Mouse (Mus musculus) stomach, postnatal 0 days (tissue): ENCODE results near the gene Rufy2. TPM values are rescaled to one million over a fixed set of nuclear protein-coding genes. Genes with fewer than 3 reads are reported as not detected.

Experiments
- ATAC-seq: fragments of 200-750 bp; cut with Nextera tagmentation; 2 replicates; pipeline ENCODE4 v1.8.0; 2017; ENCODE audit not compliant: low FRiP score, low TSS enrichment
- DNase-seq: peaks from one replicate; pipeline ENCODE4 v3.0.0-alpha.2; 2016; ENCODE audit warnings: low spot score
- H3K27ac ChIP-seq: fragments of 300-500 bp; sonication (generic); replicated peaks from 2 replicates; pipeline ENCODE4 v1.5.1; 2014; ENCODE audit warnings: mild to moderate bottlenecking, control low read depth
- H3K27me3 ChIP-seq: fragments of 300-500 bp; sonication (generic); 2 replicates; pipeline ENCODE4 v1.6.1; 2014; ENCODE audit warnings: low read length; ENCODE audit not compliant: control insufficient read depth, insufficient read depth
- H3K36me3 ChIP-seq: fragments of 300-500 bp; sonication (generic); 2 replicates; pipeline ENCODE4 v1.6.1; 2014; ENCODE audit warnings: low read length, mixed read lengths; ENCODE audit not compliant: control insufficient read depth, insufficient read depth
- H3K4me1 ChIP-seq: fragments of 300-500 bp; sonication (generic); replicated peaks from 2 replicates; pipeline ENCODE4 v1.6.1; 2014; ENCODE audit warnings: antibody characterized with exemption; ENCODE audit not compliant: control insufficient read depth, insufficient read depth
- H3K4me2 ChIP-seq: fragments of 300-500 bp; sonication (generic); replicated peaks from 2 replicates; pipeline ENCODE4 v1.6.1; 2014; ENCODE audit warnings: low read depth, mild to moderate bottlenecking, control low read depth, moderate library complexity
- H3K4me3 ChIP-seq: fragments of 300-500 bp; sonication (generic); 2 replicates; pipeline ENCODE4 v1.5.1; 2014; ENCODE audit warnings: low read depth, low read length, control low read depth
- H3K9ac ChIP-seq: fragments of 300-500 bp; sonication (generic); 2 replicates; pipeline ENCODE4 v1.6.1; 2014; ENCODE audit warnings: mild to moderate bottlenecking, low read length, control low read depth, mixed read lengths
- H3K9me3 ChIP-seq: fragments of 300-500 bp; sonication (generic); 2 replicates; pipeline ENCODE4 v1.6.1; 2016; ENCODE audit warnings: low read length; ENCODE audit not compliant: control insufficient read depth
- CTCF ChIP-seq: IDR thresholded peaks from 2 replicates; pipeline ENCODE4 v1.5.1; 2016; ENCODE audit warnings: antibody characterized with exemption, low read depth, mild to moderate bottlenecking, moderate library complexity
- EP300 ChIP-seq: optimal IDR thresholded peaks from 2 replicates; pipeline ENCODE3; 2016; ENCODE audit warnings: antibody characterized with exemption
- whole genome bisulfite sequencing: fragments of 180-500 bp; shearing (Covaris S2); extraction: QIAGEN DNeasy Blood & Tissue Kit; methylation state at CpG from one replicate; pipeline ENCODE4 v1.1.7; 2014; 5-methylcytosine and 5-hydroxymethylcytosine counted together
- polyA plus RNA-seq: library from polyadenylated mRNA; unstranded; fragments of >200 nt; fragmentation: Nextera tagmentation; extraction: Ambion mirVana; gene quantifications from 2 replicates; pipeline ENCODE4 v1.2.1, GENCODE M21; 2015

Rufy2 gene
- polyA plus RNA-seq, 1 experiment from 2014 or later = 12.8 TPM

DNA sequence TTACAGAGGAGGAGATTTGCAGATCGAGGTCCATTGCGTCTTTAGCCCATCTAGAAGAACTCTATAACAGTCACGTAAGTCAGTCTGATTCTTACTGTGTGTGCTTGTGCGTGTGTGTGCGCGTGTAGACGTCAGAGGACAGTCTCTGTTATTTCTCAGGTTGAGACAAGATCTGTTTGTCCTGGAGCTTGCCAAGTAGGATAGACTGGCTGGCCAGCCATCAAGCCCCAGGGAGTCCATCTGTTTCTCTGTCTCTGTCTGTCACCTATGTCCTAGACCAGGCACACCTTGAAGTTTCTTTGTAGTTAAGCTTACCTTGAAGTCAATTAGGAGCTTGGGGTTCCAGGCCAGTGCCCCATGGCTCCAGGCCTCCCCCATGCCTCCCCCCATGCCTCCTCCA, 16.1 kb upstream of the Rufy2 start:
- ATAC-seq = no peak
- 87% methylated on average over 7 of the region's 7 CpGs for WGBS
- Histone ChIP-seq H3K36me3 (no peaks in the 10 kb centered on the region; the same call in 1 of the 2 replicates), H3K4me1 (no peaks in the 10 kb centered on the region), H3K9me3 (no peaks in the 10 kb centered on the region), H3K9ac (no peak overlapping the region), H3K27ac (no peak overlapping the region), H3K4me3 (no peak overlapping the region), H3K4me2 (no peak overlapping the region), H3K27me3 (no peaks in the 10 kb centered on the region)
- TF ChIP-seq CTCF (no peak), EP300 (no peak)
- DNase-seq = no peak

DNA sequence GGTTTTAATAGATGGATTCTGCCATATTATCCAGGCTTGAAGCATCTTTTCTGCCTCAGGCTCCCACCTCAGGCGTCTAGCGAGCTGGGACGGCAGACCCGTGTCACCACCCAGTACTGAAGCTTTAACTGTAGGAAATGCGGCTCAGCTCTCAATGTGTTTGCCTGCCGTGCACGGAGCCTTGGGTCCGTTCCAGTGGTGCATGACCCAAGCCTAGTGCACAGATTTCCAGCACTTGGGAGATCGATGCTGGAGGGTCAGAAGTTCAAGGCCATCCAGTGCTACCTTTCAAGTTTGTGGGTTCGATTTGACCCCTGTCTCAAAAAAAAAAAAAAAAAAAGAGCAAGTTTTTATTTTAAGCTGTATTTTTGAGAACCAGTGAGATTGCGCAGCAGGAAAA, 14.2 kb upstream of the Rufy2 start:
- no peak for ATAC-seq
- no peaks in the 10 kb centered on the region for H3K4me1 ChIP-seq
- H3K27me3 ChIP-seq = no peaks in the 10 kb centered on the region
- H3K4me2 ChIP-seq = no peak overlapping the region
- no peak overlapping the region for H3K4me3 ChIP-seq
- H3K27ac ChIP-seq = no peak overlapping the region
- no peaks in the 10 kb centered on the region for H3K9me3 ChIP-seq
- no peak for TF ChIP-seq EP300
- TF ChIP-seq CTCF = no peak
- DNase-seq = no peak
- H3K9ac ChIP-seq = no peak overlapping the region
- 91% methylated on average over 11 of the region's 11 CpGs for WGBS
- no peaks in the 10 kb centered on the region; the same call in 1 of the 2 replicates for H3K36me3 ChIP-seq

DNA sequence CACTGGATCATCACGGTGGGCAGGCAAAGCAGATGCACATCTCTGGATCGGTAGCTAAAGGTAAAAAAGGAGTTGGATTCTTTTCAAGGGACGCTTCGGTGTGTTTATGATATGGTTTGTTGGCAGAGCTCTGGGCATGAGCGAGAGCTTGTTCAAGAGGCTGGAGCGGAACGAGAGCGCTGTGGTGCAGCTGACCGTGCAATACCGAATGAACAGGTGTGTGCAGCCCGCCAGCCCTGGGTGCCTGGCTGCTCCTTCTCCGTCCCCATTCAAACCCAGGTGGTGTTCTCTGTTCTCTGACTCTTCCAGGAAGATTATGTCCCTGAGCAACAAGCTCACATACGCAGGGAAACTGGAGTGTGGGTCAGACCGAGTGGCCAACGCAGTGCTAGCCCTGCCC, 13.7 kb upstream of the Rufy2 start:
- no peak for ATAC-seq
- H3K36me3 ChIP-seq = no peaks in the 10 kb centered on the region; the same call in 1 of the 2 replicates

DNA sequence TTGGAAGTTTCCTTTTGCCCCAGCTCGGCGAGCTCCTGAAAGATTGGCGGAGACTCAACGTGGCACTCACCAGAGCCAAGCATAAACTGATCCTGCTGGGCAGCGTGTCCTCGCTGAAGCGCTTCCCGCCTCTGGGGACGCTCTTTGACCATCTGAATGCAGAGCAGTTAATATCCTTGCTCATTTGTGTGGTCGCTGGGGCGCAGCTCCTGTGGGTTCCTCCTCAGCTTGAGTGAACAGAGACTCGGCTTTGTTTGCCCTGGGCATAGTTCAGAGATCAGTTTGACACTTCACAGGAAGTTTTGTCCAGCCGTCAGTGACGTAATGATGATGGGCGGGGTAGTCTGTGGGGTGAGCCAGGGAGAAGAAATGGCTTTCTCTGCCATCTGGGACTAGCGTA, 8.2 kb upstream of the Rufy2 start:
- Histone ChIP-seq H3K4me1 (no peaks in the 10 kb centered on the region), H3K9me3 (no peaks in the 10 kb centered on the region), H3K4me3 (no peak overlapping the region), H3K9ac (no peak overlapping the region), H3K27me3 (no peaks in the 10 kb centered on the region), H3K27ac (no peak overlapping the region), H3K4me2 (no peak overlapping the region), H3K36me3 (no peaks in the 10 kb centered on the region; the same call in 1 of the 2 replicates)
- peak; percentile 64; the same call in 1 of the 2 replicates for ATAC-seq
- peak; percentile 22 for TF ChIP-seq CTCF
- TF ChIP-seq EP300 = no peak
- WGBS = 67% methylated on average over 16 of the region's 16 CpGs
- peak; percentile 59 for DNase-seq

More for the DNA sequence above, 13.7 kb upstream of the Rufy2 start:
- 93% methylated on average over 15 of the region's 15 CpGs for WGBS
- Histone ChIP-seq H3K27ac (no peak overlapping the region), H3K4me1 (no peaks in the 10 kb centered on the region), H3K27me3 (no peaks in the 10 kb centered on the region), H3K4me2 (no peak overlapping the region), H3K9ac (no peak overlapping the region), H3K9me3 (no peaks in the 10 kb centered on the region), H3K4me3 (no peak overlapping the region)
- TF ChIP-seq EP300 = no peak
- TF ChIP-seq CTCF = no peak
- no peak for DNase-seq

DNA sequence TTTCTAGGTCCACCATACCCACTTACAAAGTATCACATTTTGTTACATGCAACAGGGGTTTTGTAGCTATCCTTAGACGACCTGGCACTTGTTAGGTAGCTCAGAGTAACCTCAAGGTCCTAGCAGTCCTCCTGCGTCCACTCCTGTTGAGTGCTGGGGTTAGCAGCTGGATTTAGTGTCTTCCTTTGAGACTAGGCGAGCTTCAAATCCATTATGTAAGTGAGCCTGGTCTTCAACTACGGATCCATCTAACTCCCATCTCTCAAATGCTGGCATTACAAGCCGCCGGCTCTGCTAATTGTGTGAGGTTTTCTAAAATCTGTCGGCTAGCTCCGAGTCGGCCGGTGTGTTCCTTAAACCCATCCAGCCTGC, 370 bp upstream of the Rufy2 start:
- peak overlapping the region; percentile 66 for H3K4me2 ChIP-seq
- no peaks in the 10 kb centered on the region for H3K27me3 ChIP-seq
- no peak overlapping the region for H3K27ac ChIP-seq
- TF ChIP-seq CTCF (no peak), EP300 (no peak)
- H3K4me3 ChIP-seq = peak overlapping the region; percentile 96
- 0 out of 2 replicates have a peak, but pooled peaks cover 2% of the 10 kb centered on the region for H3K4me1 ChIP-seq
- H3K36me3 ChIP-seq = peaks cover 4% of the 10 kb centered on the region; the same call in 1 of the 2 replicates
- H3K9ac ChIP-seq = peak overlapping the region; percentile 90
- ATAC-seq (no peak), DNase-seq (no peak)
- H3K9me3 ChIP-seq = no peaks in the 10 kb centered on the region
- 12% methylated on average over 10 of the region's 10 CpGs for WGBS

DNA sequence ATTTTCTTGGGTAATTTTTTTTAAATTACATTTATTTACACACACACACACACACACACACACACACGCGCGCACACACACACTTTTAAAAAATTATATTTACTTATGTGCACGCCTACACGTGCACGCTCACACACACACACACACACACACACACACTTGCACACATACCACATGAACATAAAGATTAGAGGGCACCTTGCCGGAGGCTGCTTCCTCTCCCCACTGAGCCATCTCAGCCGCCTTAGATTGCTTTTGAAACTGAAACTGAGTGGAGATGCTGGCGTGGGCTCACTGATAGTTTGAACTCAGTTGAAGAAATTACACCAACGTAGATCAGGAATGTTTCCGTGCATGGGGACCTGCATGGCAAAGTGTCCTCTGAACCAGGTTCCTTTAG, 4.0 kb downstream of the Rufy2 start:
- H3K4me3 ChIP-seq = no peak overlapping the region
- WGBS = 93% methylated on average over 11 of the region's 11 CpGs
- no peak for TF ChIP-seq EP300
- no peak for TF ChIP-seq CTCF
- H3K36me3 ChIP-seq = peaks cover 4% of the 10 kb centered on the region; the same call in 1 of the 2 replicates
- no peak overlapping the region for H3K9ac ChIP-seq
- no peaks in the 10 kb centered on the region for H3K27me3 ChIP-seq
- H3K4me1 ChIP-seq = 0 out of 2 replicates have a peak, but pooled peaks cover 2% of the 10 kb centered on the region
- H3K4me2 ChIP-seq = no peak overlapping the region
- no peak overlapping the region for H3K27ac ChIP-seq
- no peak for DNase-seq
- H3K9me3 ChIP-seq = no peaks in the 10 kb centered on the region
- no peak for ATAC-seq
